Mouse (Mus musculus) spleen, adult 10 weeks (tissue): ENCODE data around the gene Cdx2. TPM values are rescaled to one million over a fixed set of nuclear protein-coding genes. Genes with fewer than 3 reads are reported as not detected.

ENCODE experiments used
- polyA plus RNA-seq: library from polyadenylated mRNA; stranded (reverse); fragments of 350-450 nt; fragmentation: Illumina TruSeq; extraction: RNeasy Lipid Tissue Mini Kit (QIAGEN cat#74804); gene quantifications from one replicate; pipeline ENCODE4 v1.2.3, GENCODE M21; 2015; ENCODE audit warnings: low replicate concordance; ENCODE audit not compliant: insufficient read depth

Cdx2 gene
- polyA plus RNA-seq: not detected

DNA sequence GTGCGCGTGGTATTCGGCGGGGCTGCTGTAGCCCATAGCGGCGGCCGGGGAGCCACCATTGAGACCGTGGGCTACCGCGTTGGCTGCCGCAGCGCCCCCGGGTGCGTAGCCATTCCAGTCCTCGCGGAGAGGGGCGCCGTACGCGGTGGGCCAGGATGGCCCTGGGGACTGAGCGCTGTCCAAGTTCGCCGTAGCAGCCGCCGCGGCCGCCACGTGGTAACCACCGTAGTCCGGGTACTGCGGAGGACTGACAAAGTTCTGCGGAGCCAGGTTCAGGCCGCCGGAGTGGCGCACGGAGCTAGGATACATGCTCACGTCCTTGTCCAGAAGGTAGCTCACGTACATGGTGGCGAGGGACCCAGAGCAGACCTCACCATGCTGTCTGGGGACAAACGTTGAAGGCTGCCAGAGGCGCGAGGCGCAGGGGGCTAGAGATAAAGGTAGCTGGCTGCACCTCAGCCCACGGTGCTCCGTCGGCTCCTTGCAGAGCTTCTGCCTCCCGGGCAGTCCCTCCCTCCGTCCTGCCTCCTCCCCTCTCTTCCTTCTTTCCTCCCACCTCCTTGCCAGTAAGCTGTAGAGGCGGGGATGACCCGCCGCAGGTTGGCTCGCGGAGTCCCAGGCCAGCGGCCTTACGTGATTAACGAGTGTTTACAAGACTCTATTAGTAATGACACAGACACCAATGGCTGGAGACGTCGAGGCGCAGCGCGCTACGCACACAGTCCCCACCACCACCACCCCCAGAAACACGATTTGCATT, at the start of gene Cdx2:
Gene Cdx2 (minus strand): TSS at position 633 of the 760 bp plus-strand sequence.

DNA sequence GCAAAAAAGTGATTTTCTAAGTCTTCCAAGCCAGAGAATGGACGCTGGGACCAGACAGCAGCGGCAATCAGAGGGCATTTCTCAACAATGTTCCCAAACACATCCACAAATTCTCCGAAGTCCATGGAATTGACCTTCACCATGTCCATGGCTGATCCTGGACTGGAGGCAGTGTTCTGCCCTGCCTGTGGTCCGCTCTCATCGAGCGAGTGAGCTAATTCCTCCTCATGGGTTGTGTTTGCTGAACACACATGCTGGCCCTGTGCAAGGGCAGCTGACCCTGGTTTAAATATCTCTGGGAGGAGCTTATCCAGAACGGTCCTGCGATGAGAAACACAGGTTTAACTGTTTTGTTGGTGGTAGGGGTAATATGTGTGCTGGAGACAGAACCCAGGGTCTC, 15.1 kb upstream of the Cdx2 start, which contains the start of gene Urad:
Gene Urad (minus strand): TSS at position 258 of the 400 bp plus-strand sequence.

DNA sequence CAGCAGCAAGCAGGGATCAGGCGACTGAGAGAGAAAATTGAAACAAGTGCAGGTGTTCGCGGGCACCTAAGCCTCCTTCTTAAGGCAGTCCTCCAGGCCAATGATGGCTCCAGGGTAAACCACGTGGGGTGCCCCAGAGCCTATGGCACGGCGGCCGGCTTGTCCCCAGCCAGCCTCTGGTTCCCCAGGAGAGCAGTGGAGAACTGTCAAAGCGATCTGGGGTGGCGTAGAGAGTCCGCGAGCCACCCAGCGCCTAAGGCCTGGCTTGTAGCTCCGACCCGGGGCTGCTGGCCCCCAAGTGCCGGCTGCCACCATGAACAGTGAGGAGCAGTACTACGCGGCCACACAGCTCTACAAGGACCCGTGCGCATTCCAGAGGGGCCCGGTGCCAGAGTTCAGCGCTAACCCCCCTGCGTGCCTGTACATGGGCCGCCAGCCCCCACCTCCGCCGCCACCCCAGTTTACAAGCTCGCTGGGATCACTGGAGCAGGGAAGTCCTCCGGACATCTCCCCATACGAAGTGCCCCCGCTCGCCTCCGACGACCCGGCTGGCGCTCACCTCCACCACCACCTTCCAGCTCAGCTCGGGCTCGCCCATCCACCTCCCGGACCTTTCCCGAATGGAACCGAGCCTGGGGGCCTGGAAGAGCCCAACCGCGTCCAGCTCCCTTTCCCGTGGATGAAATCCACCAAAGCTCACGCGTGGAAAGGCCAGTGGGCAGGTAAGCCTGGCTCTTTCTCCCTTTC, 37.0 kb downstream of the Cdx2 start, which contains the start of gene Pdx1:
Gene Pdx1 (plus strand): TSS at position 34 of the 747 bp plus-strand sequence.

Other genes starting within 250 kb of the Cdx2 start
- gene Lnx2, start 230.7 kb downstream of the Cdx2 start, polyA plus RNA-seq: 12.1 TPM
- gene Polr1d, start 230.2 kb downstream of the Cdx2 start, polyA plus RNA-seq: 135 TPM
- not detected for gene Gsx1, start 118.6 kb downstream of the Cdx2 start, polyA plus RNA-seq
- not detected for gene Pdx1, start 37.3 kb downstream of the Cdx2 start, polyA plus RNA-seq
- not detected for gene Urad, start 15.2 kb upstream of the Cdx2 start, polyA plus RNA-seq
- 36.3 TPM for gene Flt3, start 93.2 kb upstream of the Cdx2 start, polyA plus RNA-seq
- 197 TPM for gene Pan3, start 122.9 kb upstream of the Cdx2 start, polyA plus RNA-seq